Mouse (Mus musculus): ENCODE data around the gene Ptpn21. TPM values are rescaled to one million over a fixed set of nuclear protein-coding genes. Genes with fewer than 3 reads are reported as not detected.

Ptpn21 gene
- polyA plus RNA-seq, 1 experiment from 2014 or later = 8.6 TPM

GRCm38 (mm10) chr12:98737801-98738350 is 671 bp upstream of the Ptpn21 start:
- 16% methylated on average over 7 of the region's 7 CpGs for WGBS

GRCm38 (mm10) chr12:98734880-98735801 is 2.1 kb downstream of the Ptpn21 start:
- H3K27ac ChIP-seq = peak overlapping the region; percentile 51
- WGBS = 8% methylated on average over 22 of the region's 22 CpGs
- 0 out of 2 replicates have a peak, but pooled peaks cover 2% of the 10 kb centered on the region for H3K36me3 ChIP-seq (replicated peaks)
- ATAC-seq (ENCODE audit: low FRiP score) = peak; percentile 25; the same call in 1 of the 2 replicates
- peak overlapping the region; percentile 80 for H3K4me2 ChIP-seq
- H3K4me1 ChIP-seq = peaks cover 28% of the 10 kb centered on the region
- H3K4me3 ChIP-seq (replicated peaks) = peak overlapping the region; percentile 59
- no peaks in the 10 kb centered on the region for H3K9me3 ChIP-seq
- H3K9ac ChIP-seq = peak overlapping the region; percentile 69
- peaks cover 16% of the 10 kb centered on the region for H3K27me3 ChIP-seq

More at GRCm38 (mm10) chr12:98737801-98738350, 671 bp upstream of the Ptpn21 start:
- peaks cover 28% of the 10 kb centered on the region for H3K4me1 ChIP-seq
- H3K9me3 ChIP-seq = no peaks in the 10 kb centered on the region
- H3K27ac ChIP-seq = no peak overlapping the region
- H3K27me3 ChIP-seq = peaks cover 16% of the 10 kb centered on the region
- peak overlapping the region; percentile 85 for H3K4me3 ChIP-seq (replicated peaks)
- H3K36me3 ChIP-seq (replicated peaks) = no peaks in the 10 kb centered on the region
- H3K9ac ChIP-seq = peak overlapping the region; percentile 94
- peak; percentile 22; the same call in 1 of the 2 replicates for ATAC-seq (ENCODE audit: low FRiP score)
- H3K4me2 ChIP-seq = peak overlapping the region; percentile 64

- 2% methylated on average over 30 of the region's 30 CpGs for WGBS
- ATAC-seq (ENCODE audit: low FRiP score) = peak; percentile 89
Observed at GRCm38 (mm10) chr12:98734246-98734879, 2.8 kb downstream of the Ptpn21 start.

DNA sequence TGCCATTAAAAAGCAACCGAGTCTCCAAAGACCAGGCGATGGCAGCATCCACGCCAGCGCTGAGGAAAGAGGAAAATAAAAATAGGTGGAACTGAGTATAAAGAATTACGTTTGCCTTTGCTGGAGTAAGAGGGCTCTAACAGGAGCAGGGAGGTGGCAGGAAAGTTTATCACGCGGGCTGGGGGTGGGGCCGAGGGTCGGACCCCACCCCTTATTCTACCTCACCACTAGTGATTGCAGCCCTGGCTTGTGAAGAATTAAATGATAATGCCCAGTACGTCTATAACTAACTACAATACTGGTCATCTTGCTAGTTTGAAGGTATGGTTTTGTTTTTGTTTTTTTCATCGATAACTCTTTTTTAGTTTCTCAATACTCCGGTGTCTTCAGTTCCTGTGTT is 3.4 kb downstream of the Ptpn21 start:
- Histone ChIP-seq H3K9ac (peak overlapping the region; percentile 59; the same call in 1 of the 2 replicates), H3K36me3 (replicated peaks) (0 out of 2 replicates have a peak, but pooled peaks cover 2% of the 10 kb centered on the region), H3K4me1 (peaks cover 28% of the 10 kb centered on the region), H3K4me2 (peak overlapping the region; percentile 80), H3K4me3 (replicated peaks) (peak overlapping the region; percentile 59), H3K27ac (no peak overlapping the region), H3K27me3 (peaks cover 6% of the 10 kb centered on the region), H3K9me3 (no peaks in the 10 kb centered on the region)
- no peak for ATAC-seq (ENCODE audit: low FRiP score)
- 16% methylated on average over 12 of the region's 12 CpGs for WGBS

More at GRCm38 (mm10) chr12:98734246-98734879, 2.8 kb downstream of the Ptpn21 start:
- Histone ChIP-seq H3K27me3 (peaks cover 11% of the 10 kb centered on the region), H3K9ac (peak overlapping the region; percentile 69), H3K4me2 (peak overlapping the region; percentile 80), H3K9me3 (no peaks in the 10 kb centered on the region), H3K4me3 (replicated peaks) (peak overlapping the region; percentile 59), H3K36me3 (replicated peaks) (0 out of 2 replicates have a peak, but pooled peaks cover 2% of the 10 kb centered on the region), H3K27ac (peak overlapping the region; percentile 62), H3K4me1 (peaks cover 28% of the 10 kb centered on the region)

GRCm38 (mm10) chr12:98733165-98733564 is 4.0 kb downstream of the Ptpn21 start:
- H3K27ac ChIP-seq = no peak overlapping the region
- peak overlapping the region; percentile 80 for H3K4me2 ChIP-seq
- H3K9me3 ChIP-seq = no peaks in the 10 kb centered on the region
- peaks cover 4% of the 10 kb centered on the region for H3K27me3 ChIP-seq
- ATAC-seq (ENCODE audit: low FRiP score) = no peak
- whole genome bisulfite sequencing = 71% methylated on average over 3 of the region's 3 CpGs
- H3K9ac ChIP-seq = peak overlapping the region; percentile 59; the same call in 1 of the 2 replicates
- 0 out of 2 replicates have a peak, but pooled peaks cover 2% of the 10 kb centered on the region for H3K36me3 ChIP-seq (replicated peaks)
- H3K4me3 ChIP-seq (replicated peaks) = peak overlapping the region; percentile 59
- peaks cover 27% of the 10 kb centered on the region for H3K4me1 ChIP-seq

- Histone ChIP-seq H3K4me2 (no peak overlapping the region), H3K27me3 (no peaks in the 10 kb centered on the region), H3K4me3 (replicated peaks) (no peak overlapping the region), H3K9ac (no peak overlapping the region), H3K36me3 (replicated peaks) (0 out of 2 replicates have a peak, but pooled peaks cover 2% of the 10 kb centered on the region), H3K4me1 (peaks cover 17% of the 10 kb centered on the region), H3K9me3 (no peaks in the 10 kb centered on the region), H3K27ac (no peak overlapping the region)
- 86% methylated on average over 11 of the region's 11 CpGs for WGBS
- ATAC-seq (ENCODE audit: low FRiP score) = no peak
Observed at GRCm38 (mm10) chr12:98730682-98731081, 6.5 kb downstream of the Ptpn21 start.

- Histone ChIP-seq H3K4me1 (no peaks in the 10 kb centered on the region), H3K27ac (no peak overlapping the region), H3K9me3 (no peaks in the 10 kb centered on the region), H3K36me3 (replicated peaks) (peaks cover 7% of the 10 kb centered on the region; the same call in 1 of the 2 replicates), H3K9ac (no peak overlapping the region), H3K4me3 (replicated peaks) (no peak overlapping the region), H3K27me3 (no peaks in the 10 kb centered on the region), H3K4me2 (no peak overlapping the region)
- no peak for ATAC-seq (ENCODE audit: low FRiP score)
- 88% methylated on average over 7 of the region's 7 CpGs for WGBS
Observed at GRCm38 (mm10) chr12:98727186-98727585, 10.0 kb downstream of the Ptpn21 start.

GRCm38 (mm10) chr12:98726078-98726477 is 11.1 kb downstream of the Ptpn21 start:
- no peak overlapping the region for H3K4me3 ChIP-seq (replicated peaks)
- H3K4me1 ChIP-seq = no peaks in the 10 kb centered on the region
- no peaks in the 10 kb centered on the region for H3K9me3 ChIP-seq
- H3K4me2 ChIP-seq = no peak overlapping the region
- H3K36me3 ChIP-seq (replicated peaks) = peaks cover 5% of the 10 kb centered on the region; the same call in 1 of the 2 replicates
- no peak overlapping the region for H3K27ac ChIP-seq
- H3K9ac ChIP-seq = no peak overlapping the region
- 88% methylated on average over 7 of the region's 7 CpGs for WGBS
- no peaks in the 10 kb centered on the region for H3K27me3 ChIP-seq
- ATAC-seq (ENCODE audit: low FRiP score) = no peak

DNA sequence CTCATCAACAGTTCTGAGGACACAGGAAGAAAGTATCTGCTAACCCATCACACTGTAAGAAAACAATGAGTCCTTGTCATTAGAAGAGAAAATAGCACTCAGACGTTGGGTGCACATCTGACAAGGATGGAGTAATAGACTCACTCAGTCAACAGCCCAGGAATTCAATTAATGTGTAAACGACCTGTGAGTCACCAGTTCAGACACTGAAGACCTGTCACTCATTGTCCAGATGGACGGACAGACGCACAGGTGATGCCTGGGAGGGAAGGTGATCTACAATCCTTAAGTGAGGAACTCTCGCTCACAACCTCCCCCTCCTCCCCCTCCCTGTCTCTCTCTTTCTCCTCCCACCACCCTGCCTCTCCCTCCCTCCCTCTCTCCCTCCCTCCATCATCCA is 12.2 kb downstream of the Ptpn21 start:
- Histone ChIP-seq H3K4me3 (replicated peaks) (no peak overlapping the region), H3K36me3 (replicated peaks) (peaks cover 4% of the 10 kb centered on the region; the same call in 1 of the 2 replicates), H3K9ac (no peak overlapping the region), H3K27ac (no peak overlapping the region), H3K4me1 (peaks cover 3% of the 10 kb centered on the region; the same call in 1 of the 2 replicates), H3K27me3 (no peaks in the 10 kb centered on the region), H3K9me3 (no peaks in the 10 kb centered on the region), H3K4me2 (no peak overlapping the region)
- ATAC-seq (ENCODE audit: low FRiP score) = no peak
- 74% methylated on average over 5 of the region's 5 CpGs for WGBS

DNA sequence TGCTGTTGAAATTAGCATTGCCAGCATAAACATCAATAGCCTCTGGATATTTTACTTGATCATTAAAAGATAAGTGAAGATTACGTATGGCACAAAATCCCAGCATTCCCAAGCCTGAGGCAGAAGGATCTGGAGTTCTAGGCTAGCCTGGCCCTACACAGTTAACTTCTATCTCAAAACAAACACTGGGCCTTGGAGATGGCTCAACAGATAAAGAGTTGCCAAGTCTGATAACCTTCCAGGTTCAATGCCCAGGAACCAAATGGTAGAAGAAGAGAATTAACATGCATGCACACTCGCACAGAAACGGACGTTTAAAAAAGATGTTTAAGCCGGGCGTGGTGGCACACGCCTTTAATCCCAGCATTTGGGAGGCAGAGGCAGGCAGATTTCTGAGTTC is 13.0 kb downstream of the Ptpn21 start:
- H3K27ac ChIP-seq = no peak overlapping the region
- no peak for ATAC-seq (ENCODE audit: low FRiP score)
- H3K4me3 ChIP-seq (replicated peaks) = no peak overlapping the region
- H3K9ac ChIP-seq = no peak overlapping the region
- peaks cover 3% of the 10 kb centered on the region; the same call in 1 of the 2 replicates for H3K4me1 ChIP-seq
- WGBS = 96% methylated on average over 7 of the region's 7 CpGs
- no peaks in the 10 kb centered on the region for H3K9me3 ChIP-seq
- H3K4me2 ChIP-seq = no peak overlapping the region
- H3K36me3 ChIP-seq (replicated peaks) = peaks cover 4% of the 10 kb centered on the region; the same call in 1 of the 2 replicates
- no peaks in the 10 kb centered on the region for H3K27me3 ChIP-seq

DNA sequence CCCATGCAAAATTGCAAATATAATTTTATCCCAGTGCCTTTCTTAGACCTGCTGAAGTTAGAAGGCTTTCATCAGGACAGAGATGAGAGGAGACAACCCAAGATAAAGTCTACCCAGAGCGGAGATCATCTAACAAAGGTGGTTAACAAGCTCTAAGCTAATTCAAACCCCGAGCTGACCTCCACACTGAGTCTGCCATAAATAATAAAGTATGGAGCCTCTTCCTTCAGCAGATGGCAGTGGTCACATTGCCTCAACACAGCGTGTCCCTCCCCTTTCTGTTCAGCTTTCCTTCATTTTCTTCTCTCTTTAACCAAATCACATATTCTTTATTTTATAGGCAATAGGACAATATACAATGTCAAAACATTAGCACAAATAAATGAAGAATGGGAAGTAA is 16.2 kb downstream of the Ptpn21 start:
- ATAC-seq (ENCODE audit: low FRiP score) = peak; percentile 65; the same call in 1 of the 2 replicates
- 77% methylated on average over 3 of the region's 3 CpGs for WGBS

More for the DNA sequence above, 16.2 kb downstream of the Ptpn21 start:
- Histone ChIP-seq H3K27me3 (no peaks in the 10 kb centered on the region), H3K4me3 (replicated peaks) (no peak overlapping the region), H3K4me2 (no peak overlapping the region), H3K9me3 (no peaks in the 10 kb centered on the region), H3K4me1 (peaks cover 3% of the 10 kb centered on the region; the same call in 1 of the 2 replicates), H3K36me3 (replicated peaks) (peaks cover 4% of the 10 kb centered on the region; the same call in 1 of the 2 replicates), H3K27ac (peak overlapping the region; percentile 71), H3K9ac (no peak overlapping the region)

Data from forebrain, embryonic 12.5 days (tissue).